Mouse (Mus musculus) limb, embryonic 11.5 days (tissue): ENCODE results near the gene Kcnq4. TPM values are rescaled to one million over a fixed set of nuclear protein-coding genes. Genes with fewer than 3 reads are reported as not detected.

Experiments used
- ATAC-seq: fragments of 200-750 bp; cut with Nextera tagmentation; 2 replicates; pipeline ENCODE4 v1.8.0; 2017; ENCODE audit warnings: low read depth; ENCODE audit not compliant: insufficient number of reproducible peaks, low FRiP score, low TSS enrichment
- DNase-seq: peaks from one replicate; pipeline ENCODE4 v3.0.0-alpha.2; 2015; ENCODE audit warnings: low spot score
- H3K27ac ChIP-seq: fragments of 300-500 bp; sonication (generic); replicated peaks from 2 replicates; pipeline ENCODE4 v1.5.1; 2014; ENCODE audit warnings: low read depth, mild to moderate bottlenecking, low read length
- H3K27me3 ChIP-seq: fragments of 300-500 bp; sonication (generic); 2 replicates; pipeline ENCODE4 v1.6.1; 2014; ENCODE audit warnings: mild to moderate bottlenecking, low read length, mixed read lengths; ENCODE audit not compliant: control insufficient read depth, insufficient read depth
- H3K36me3 ChIP-seq: fragments of 300-500 bp; sonication (generic); 2 replicates; pipeline ENCODE4 v1.6.1; 2014; ENCODE audit warnings: mild to moderate bottlenecking, low read length, moderate library complexity, mixed read lengths; ENCODE audit not compliant: control insufficient read depth, insufficient read depth
- H3K4me1 ChIP-seq: fragments of 300-500 bp; sonication (generic); 2 replicates; pipeline ENCODE4 v1.6.1; 2014; ENCODE audit warnings: low read length, mixed read lengths; ENCODE audit not compliant: control insufficient read depth, insufficient read depth
- H3K4me2 ChIP-seq: fragments of 300-500 bp; sonication (generic); 2 replicates; pipeline ENCODE4 v1.6.1; 2014; ENCODE audit warnings: low read depth, mild to moderate bottlenecking, moderate library complexity; ENCODE audit not compliant: severe bottlenecking
- H3K4me3 ChIP-seq: fragments of 300-500 bp; sonication (generic); 2 replicates; pipeline ENCODE4 v1.5.1; 2014; ENCODE audit warnings: low read depth, low read length
- H3K9ac ChIP-seq: fragments of 300-500 bp; sonication (generic); 2 replicates; pipeline ENCODE4 v1.6.1; 2014; ENCODE audit warnings: mild to moderate bottlenecking, low read length
- H3K9me3 ChIP-seq: fragments of 300-500 bp; sonication (generic); 2 replicates; pipeline ENCODE4 v1.6.1; 2016; ENCODE audit warnings: low read length; ENCODE audit not compliant: control insufficient read depth
- WGBS: fragments of 180-500 bp; shearing (Covaris S2); extraction: QIAGEN DNeasy Blood & Tissue Kit; methylation state at CpG from one replicate; pipeline ENCODE4 v1.1.7; 2014; 5-methylcytosine and 5-hydroxymethylcytosine counted together
- polyA plus RNA-seq: library from polyadenylated mRNA; unstranded; fragments of >200 nt; fragmentation: Nextera tagmentation; extraction: Ambion mirVana; gene quantifications from 2 replicates; pipeline ENCODE4 v1.2.1, GENCODE M21; 2014

Gene Kcnq4
- polyA plus RNA-seq, 1 experiment from 2014 or later: 5.1 TPM

DNA sequence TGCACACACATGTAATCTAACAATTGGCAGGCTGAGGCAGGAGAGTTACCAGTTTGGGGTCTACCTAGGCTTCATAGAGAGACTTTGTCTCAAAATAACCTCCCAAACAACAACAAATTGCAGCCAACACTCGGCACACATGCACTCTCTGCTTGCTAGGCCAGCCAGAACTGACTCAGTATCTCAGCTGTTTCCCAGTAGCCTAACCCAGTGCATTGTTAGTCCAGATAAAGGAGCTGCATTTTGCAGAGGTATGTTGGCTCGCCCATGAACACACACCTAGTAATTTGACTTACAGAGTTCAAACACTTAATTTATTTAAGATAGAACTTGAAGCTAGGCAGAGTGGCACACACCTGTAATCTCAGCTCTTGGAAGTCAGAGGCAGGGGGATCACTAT lies 72.8 kb downstream of the Kcnq4 start:
- Histone ChIP-seq H3K27ac (no peak overlapping the region), H3K4me2 (no peak overlapping the region), H3K27me3 (no peaks in the 10 kb centered on the region), H3K9me3 (no peaks in the 10 kb centered on the region), H3K4me1 (no peaks in the 10 kb centered on the region), H3K4me3 (no peak overlapping the region), H3K36me3 (no peaks in the 10 kb centered on the region), H3K9ac (no peak overlapping the region)
- DNase-seq (no peak), ATAC-seq (no peak)
- 62% methylated on average over 2 of the region's 2 CpGs for WGBS

DNA sequence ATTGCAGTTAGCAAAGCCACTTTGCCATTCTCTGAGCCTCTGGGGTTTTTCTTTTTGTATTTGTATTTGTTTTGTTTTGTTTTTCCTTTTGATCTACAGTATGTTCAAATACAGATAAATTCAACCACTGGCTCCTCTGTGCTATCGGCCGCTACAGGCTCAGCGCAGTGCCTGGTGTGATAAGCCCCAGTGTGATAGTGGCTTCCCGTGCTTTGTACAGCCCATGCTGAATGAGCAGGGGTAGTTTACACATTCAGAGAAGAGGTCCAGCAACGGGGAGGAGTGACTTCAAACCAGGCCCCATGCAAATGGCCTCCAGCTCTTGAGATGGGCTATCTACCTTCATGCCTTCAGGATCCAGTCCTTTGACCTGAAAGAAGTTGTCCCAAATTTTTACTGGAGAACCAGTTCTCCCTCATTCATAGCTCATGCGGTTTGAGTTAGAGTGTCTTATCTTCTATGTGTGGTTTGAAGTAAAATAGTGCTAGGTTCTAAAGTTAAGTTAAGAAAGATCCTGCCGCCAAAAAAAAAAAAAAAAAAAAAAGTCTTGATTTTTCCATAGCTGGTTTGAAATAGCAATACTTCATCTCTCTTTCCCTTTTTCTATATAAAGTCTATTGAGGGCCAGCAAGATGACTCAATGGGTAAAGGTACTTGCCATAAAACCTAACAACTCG lies 73.5 kb downstream of the Kcnq4 start:
- DNase-seq (no peak), ATAC-seq (no peak)
- H3K4me2 ChIP-seq: no peak overlapping the region
- no peaks in the 10 kb centered on the region for H3K27me3 ChIP-seq
- no peaks in the 10 kb centered on the region for H3K36me3 ChIP-seq
- 80% methylated on average over 8 of the region's 8 CpGs for WGBS
- H3K27ac ChIP-seq: no peak overlapping the region
- no peaks in the 10 kb centered on the region for H3K4me1 ChIP-seq
- H3K9me3 ChIP-seq: no peaks in the 10 kb centered on the region
- H3K4me3 ChIP-seq: no peak overlapping the region
- no peak overlapping the region for H3K9ac ChIP-seq

DNA sequence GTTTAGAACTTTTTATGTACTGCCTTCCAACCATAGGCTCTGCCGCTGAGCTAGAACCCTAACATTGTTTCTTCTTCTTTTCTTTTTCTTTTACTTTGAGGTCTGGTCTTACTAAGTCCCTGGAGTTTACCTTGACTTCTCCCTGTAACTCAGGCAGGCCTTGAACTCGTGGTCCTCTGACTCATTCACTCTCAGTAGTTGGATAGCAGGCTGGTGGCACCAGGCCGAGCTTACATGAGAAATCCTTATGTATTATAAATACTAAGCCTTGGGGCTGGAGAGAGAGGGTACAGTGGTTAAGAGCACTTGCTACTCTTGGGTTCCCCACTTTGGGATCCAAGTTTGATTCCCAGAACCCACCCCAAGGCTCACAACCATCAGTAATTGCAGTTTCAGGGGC lies 74.8 kb downstream of the Kcnq4 start:
- Histone ChIP-seq H3K27me3 (peaks cover 6% of the 10 kb centered on the region), H3K4me3 (no peak overlapping the region), H3K27ac (no peak overlapping the region), H3K9ac (no peak overlapping the region), H3K4me1 (no peaks in the 10 kb centered on the region), H3K9me3 (no peaks in the 10 kb centered on the region), H3K4me2 (no peak overlapping the region), H3K36me3 (no peaks in the 10 kb centered on the region)
- DNase-seq (no peak), ATAC-seq (no peak)
- 91% methylated on average over 3 of the region's 3 CpGs for whole genome bisulfite sequencing

DNA sequence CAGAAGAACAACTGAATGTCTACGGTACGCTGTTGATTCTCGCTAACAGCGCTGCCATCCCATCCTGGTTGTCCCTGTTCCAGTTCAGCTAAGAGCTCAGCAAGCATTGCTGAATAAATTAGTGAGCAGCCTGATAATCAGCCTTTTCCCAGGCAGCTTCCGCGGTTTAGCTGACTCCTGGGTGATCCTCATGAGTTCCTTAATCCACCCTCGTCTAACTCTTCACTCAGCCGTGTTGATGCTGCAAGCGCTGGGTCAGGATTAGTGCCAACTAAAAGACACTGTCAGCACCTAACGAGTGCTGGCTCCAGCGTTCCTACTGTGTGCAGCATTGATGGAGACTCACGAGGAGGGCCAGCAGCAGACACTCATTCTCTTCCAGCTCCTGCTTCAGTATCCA lies 77.4 kb downstream of the Kcnq4 start:
- H3K27me3 ChIP-seq: peaks cover 28% of the 10 kb centered on the region
- no peak for ATAC-seq
- no peak overlapping the region for H3K27ac ChIP-seq
- H3K4me3 ChIP-seq: no peak overlapping the region
- no peaks in the 10 kb centered on the region for H3K9me3 ChIP-seq
- no peak for DNase-seq
- no peak overlapping the region for H3K9ac ChIP-seq
- no peak overlapping the region for H3K4me2 ChIP-seq
- WGBS: 59% methylated on average over 12 of the region's 12 CpGs
- H3K4me1 ChIP-seq: peaks cover 12% of the 10 kb centered on the region
- H3K36me3 ChIP-seq: no peaks in the 10 kb centered on the region

DNA sequence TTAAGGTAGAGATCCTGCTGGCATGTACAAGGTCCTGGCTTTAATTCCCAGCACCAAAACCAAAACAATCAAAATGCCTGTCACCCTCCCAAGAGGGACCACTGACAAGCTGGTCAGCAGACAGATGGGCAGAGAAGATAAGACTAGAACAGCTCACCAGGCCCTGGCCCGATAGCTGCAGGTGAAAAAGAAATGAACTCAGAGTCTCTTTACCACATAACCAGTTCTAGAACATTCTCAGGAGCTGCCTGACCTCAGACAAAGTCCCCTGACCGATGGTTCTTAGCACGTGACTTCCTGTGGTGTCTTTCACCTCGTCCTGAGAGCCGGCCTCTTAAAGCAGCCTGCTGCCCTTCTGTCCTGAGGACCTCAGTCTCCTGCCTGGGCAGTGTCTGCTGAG lies 78.8 kb downstream of the Kcnq4 start:
- WGBS: 68% methylated on average over 5 of the region's 5 CpGs
- H3K9ac ChIP-seq: no peak overlapping the region
- no peak for ATAC-seq
- H3K4me3 ChIP-seq: no peak overlapping the region
- no peak for DNase-seq
- H3K4me1 ChIP-seq: peaks cover 12% of the 10 kb centered on the region
- no peak overlapping the region for H3K27ac ChIP-seq
- H3K36me3 ChIP-seq: no peaks in the 10 kb centered on the region
- peaks cover 30% of the 10 kb centered on the region for H3K27me3 ChIP-seq
- H3K4me2 ChIP-seq: no peak overlapping the region
- H3K9me3 ChIP-seq: no peaks in the 10 kb centered on the region

DNA sequence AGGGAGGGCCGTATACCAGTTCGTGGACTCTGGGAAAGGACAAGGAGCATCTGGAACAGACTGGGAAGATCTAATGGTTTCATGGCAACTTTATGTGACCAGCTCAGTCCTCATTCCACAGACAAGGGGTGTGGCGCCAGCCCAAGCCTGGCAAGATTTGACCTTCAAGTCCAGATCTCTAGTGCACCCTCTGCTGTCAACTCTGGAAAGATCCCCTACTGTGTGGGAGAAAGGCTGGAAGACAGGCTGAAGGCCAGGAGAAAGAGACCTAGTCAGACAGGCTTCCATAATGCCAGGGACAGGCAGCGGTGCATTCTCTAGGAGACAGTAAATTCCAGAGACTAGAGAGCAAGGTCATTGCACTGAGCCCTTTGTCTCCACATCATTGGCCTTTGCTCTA lies 79.9 kb downstream of the Kcnq4 start:
- 93% methylated on average over 4 of the region's 4 CpGs for WGBS
- DNase-seq: no peak
- Histone ChIP-seq H3K27ac (no peak overlapping the region), H3K36me3 (no peaks in the 10 kb centered on the region), H3K4me2 (no peak overlapping the region), H3K4me1 (peaks cover 12% of the 10 kb centered on the region), H3K9me3 (no peaks in the 10 kb centered on the region), H3K9ac (no peak overlapping the region), H3K27me3 (peaks cover 30% of the 10 kb centered on the region), H3K4me3 (no peak overlapping the region)
- ATAC-seq: no peak

DNA sequence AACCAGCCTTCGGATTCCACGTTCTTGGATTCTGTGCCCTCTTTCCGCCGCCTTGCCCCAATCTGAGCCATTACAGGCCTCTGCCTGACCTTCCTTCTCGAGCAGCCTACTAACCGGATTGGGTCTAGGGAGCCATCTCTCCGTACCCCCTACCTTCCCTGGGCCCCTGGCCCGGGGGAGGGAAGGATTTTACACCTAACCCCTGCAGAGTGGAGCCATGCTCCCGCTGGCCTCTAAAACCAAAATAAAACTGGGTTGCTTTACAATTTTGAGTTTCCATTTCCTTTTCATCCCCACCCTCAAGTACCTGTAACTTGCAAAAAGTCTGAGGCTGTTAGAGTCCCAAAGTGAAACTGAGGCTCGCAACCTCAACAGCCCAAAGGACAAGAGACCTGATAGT lies 80.9 kb downstream of the Kcnq4 start:
- DNase-seq (no peak), ATAC-seq (no peak)
- peaks cover 30% of the 10 kb centered on the region for H3K27me3 ChIP-seq
- H3K9me3 ChIP-seq: no peaks in the 10 kb centered on the region
- peak overlapping the region; percentile 100 for H3K4me2 ChIP-seq
- peak overlapping the region; percentile 53 for H3K4me3 ChIP-seq
- no peaks in the 10 kb centered on the region for H3K36me3 ChIP-seq
- WGBS: 9% methylated on average over 10 of the region's 10 CpGs
- no peak overlapping the region for H3K9ac ChIP-seq
- H3K4me1 ChIP-seq: peaks cover 12% of the 10 kb centered on the region
- no peak overlapping the region for H3K27ac ChIP-seq

DNA sequence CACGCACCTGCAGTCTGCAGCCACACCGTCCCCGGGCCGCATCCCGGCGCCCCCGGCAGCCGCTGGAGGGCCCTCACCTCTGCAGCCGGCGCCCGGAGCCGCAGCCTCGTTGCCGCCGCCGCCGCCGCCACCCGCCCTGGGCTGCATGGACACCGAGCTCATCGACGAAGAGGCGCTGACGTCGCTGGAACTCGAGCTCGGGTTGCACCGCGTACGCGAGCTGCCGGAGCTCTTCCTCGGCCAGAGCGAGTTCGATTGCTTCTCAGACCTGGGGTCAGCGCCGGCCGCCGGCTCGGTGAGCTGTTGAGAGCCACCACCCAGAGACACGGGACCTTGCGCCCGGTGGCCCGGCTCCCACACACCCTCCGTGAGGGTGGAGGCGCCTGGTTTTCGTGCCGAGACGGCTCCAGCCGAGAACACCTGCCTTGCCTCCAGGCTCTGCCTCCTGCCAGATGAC lies 81.3 kb downstream of the Kcnq4 start:
- peaks cover 30% of the 10 kb centered on the region for H3K27me3 ChIP-seq
- under 1% methylated on average over 50 of the region's 50 CpGs for WGBS
- H3K4me3 ChIP-seq: peak overlapping the region; percentile 53
- DNase-seq (peak; percentile 69), ATAC-seq (peak; percentile 33; the same call in 1 of the 2 replicates)
- H3K36me3 ChIP-seq: no peaks in the 10 kb centered on the region
- no peaks in the 10 kb centered on the region for H3K9me3 ChIP-seq
- H3K9ac ChIP-seq: peak overlapping the region; percentile 35
- H3K27ac ChIP-seq: no peak overlapping the region
- peaks cover 12% of the 10 kb centered on the region for H3K4me1 ChIP-seq
- peak overlapping the region; percentile 100 for H3K4me2 ChIP-seq
